Mouse (Mus musculus) MEL-GATA-1-ER (cell line): ENCODE measurements around the gene Acot12.
"Not testable (repeated sequence)": the region's sequence is repeated elsewhere in the genome, so short reads cannot be mapped to it uniquely, and the experiment has no call there.

ENCODE experiments used
- DNase-seq: peaks from one replicate; pipeline ENCODE4 v3.0.0-alpha.2; 2012; ENCODE audit warnings: low read depth; ENCODE audit errors: extremely low read depth

Gene Acot12

GRCm38 (mm10) chr13:91759791-91760190 is 18.5 kb downstream of the Acot12 start:
- no peak for DNase-seq

- DNase-seq, result no peak
These were observed 19.2 kb downstream of the Acot12 start for GRCm38 (mm10) chr13:91760302-91761050.

- DNase-seq, result no peak
These were observed 20.5 kb downstream of the Acot12 start for GRCm38 (mm10) chr13:91761654-91762445.

GRCm38 (mm10) chr13:91763654-91764053 is 22.3 kb downstream of the Acot12 start:
- DNase-seq, result not testable (repeated sequence)

GRCm38 (mm10) chr13:91765627-91766026 is 24.3 kb downstream of the Acot12 start:
- DNase-seq, result peak; percentile 7

GRCm38 (mm10) chr13:91768683-91769651 is 27.7 kb downstream of the Acot12 start:
- no peak for DNase-seq

- DNase-seq, result no peak
These were observed 36.8 kb downstream of the Acot12 start for GRCm38 (mm10) chr13:91778092-91778491.

GRCm38 (mm10) chr13:91779892-91780291 is 38.6 kb downstream of the Acot12 start:
- no peak for DNase-seq

GRCm38 (mm10) chr13:91792035-91792434 is 50.7 kb downstream of the Acot12 start:
- no peak for DNase-seq

- DNase-seq, result no peak
These were observed 53.7 kb downstream of the Acot12 start for GRCm38 (mm10) chr13:91794926-91795436.

- DNase-seq, result no peak
These were observed 54.3 kb downstream of the Acot12 start for GRCm38 (mm10) chr13:91795593-91795992.

- no peak for DNase-seq
These were observed 54.7 kb downstream of the Acot12 start for GRCm38 (mm10) chr13:91796003-91796402.

GRCm38 (mm10) chr13:91796916-91797315 is 55.6 kb downstream of the Acot12 start:
- no peak for DNase-seq

GRCm38 (mm10) chr13:91797442-91797841 is 56.1 kb downstream of the Acot12 start:
- no peak for DNase-seq

- DNase-seq, result no peak
These were observed 60.4 kb downstream of the Acot12 start for GRCm38 (mm10) chr13:91801726-91802125.

- peak; percentile 76 for DNase-seq
These were observed 66.0 kb downstream of the Acot12 start, which contains the start of gene Zcchc9 for GRCm38 (mm10) chr13:91807155-91807839. Gene Zcchc9 (minus strand): TSS chr13:91807705.

GRCm38 (mm10) chr13:91807874-91808575 is 66.7 kb downstream of the Acot12 start:
- no peak for DNase-seq

- peak; percentile 56 for DNase-seq
These were observed 68.2 kb downstream of the Acot12 start for GRCm38 (mm10) chr13:91809476-91809875.

- DNase-seq, result no peak
These were observed 73.4 kb downstream of the Acot12 start for GRCm38 (mm10) chr13:91814670-91815069.

GRCm38 (mm10) chr13:91823735-91824134 is 82.4 kb downstream of the Acot12 start:
- no peak for DNase-seq
